Mouse (Mus musculus) CH12.LX (cell line): ENCODE results near the gene Rpl23. TPM values are rescaled to one million over a fixed set of nuclear protein-coding genes. Genes with fewer than 3 reads are reported as not detected.

Experiments
- DNase-seq: peaks from one replicate; pipeline ENCODE4 v3.0.0-alpha.2; 2013; ENCODE audit errors: extremely low read depth
- H3K27ac ChIP-seq: 2 replicates; pipeline ENCODE4 v1.5.1; 2012; ENCODE audit warnings: low read depth, mild to moderate bottlenecking, control low read depth, moderate library complexity; ENCODE audit not compliant: insufficient read depth
- H3K27me3 ChIP-seq: replicated peaks from 2 replicates; pipeline ENCODE3; 2012; ENCODE audit warnings: inconsistent platforms
- H3K36me3 ChIP-seq, 2 experiments: replicated peaks in 1 of 2; 2 replicates each; pipeline versions ENCODE3 to v1.6.1; 2012; ENCODE audit warnings: inconsistent platforms in 1 of 2, low read length in 1 of 2, mild to moderate bottlenecking in 1 of 2, mixed read lengths in 1 of 2, moderate library complexity in 1 of 2; ENCODE audit not compliant: control insufficient read depth in 1 of 2, insufficient read depth in 1 of 2
- H3K4me1 ChIP-seq, 2 experiments: 2 replicates each; pipeline ENCODE4 v1.6.1; 2012; ENCODE audit warnings: inconsistent platforms in 1 of 2, moderate library complexity in 1 of 2; ENCODE audit not compliant: insufficient read depth in 2 of 2, control insufficient read depth in 1 of 2
- H3K4me2 ChIP-seq: 2 replicates; pipeline ENCODE4 v1.6.1; 2012; ENCODE audit warnings: low read depth, mild to moderate bottlenecking, control low read depth; ENCODE audit not compliant: poor library complexity, insufficient read depth, severe bottlenecking
- H3K4me3 ChIP-seq, 3 experiments: fragments of 150-350 bp in 1 of 3; sonication (generic) in 1 of 3; replicated peaks in 1 of 3; 2 replicates each; pipeline versions ENCODE3 to v1.5.1; 2011 to 2012; ENCODE audit warnings: low read depth in 2 of 3, low read length in 2 of 3, mild to moderate bottlenecking in 2 of 3, moderate library complexity in 2 of 3, control low read depth in 1 of 3, improper control_type of control experiment in 1 of 3, inconsistent platforms in 1 of 3, mixed read lengths in 1 of 3; ENCODE audit not compliant: poor library complexity in 1 of 3
- H3K79me2 ChIP-seq: replicated peaks from 2 replicates; pipeline ENCODE4 v1.6.1; 2012; ENCODE audit warnings: mild to moderate bottlenecking, moderate library complexity; ENCODE audit not compliant: control insufficient read depth, poor library complexity, insufficient read depth, severe bottlenecking; ENCODE audit errors: extremely low read depth
- H3K9ac ChIP-seq: 2 replicates; pipeline ENCODE4 v1.6.1; 2012; ENCODE audit warnings: low read depth, mild to moderate bottlenecking, control low read depth, moderate library complexity; ENCODE audit not compliant: insufficient read depth
- H3K9me3 ChIP-seq: replicated peaks from 2 replicates; pipeline ENCODE3; 2012; ENCODE audit warnings: low read length, inconsistent platforms, mixed read lengths
- CHD1 ChIP-seq: IDR thresholded peaks from 2 replicates; pipeline ENCODE4 v1.6.1; 2012; ENCODE audit warnings: low read depth, low read length, improper control_type of control experiment, inconsistent platforms
- CHD2 ChIP-seq: IDR thresholded peaks from 2 replicates; pipeline ENCODE4 v1.6.1; 2011; ENCODE audit warnings: low read length, improper control_type of control experiment
- CTCF ChIP-seq, 2 experiments: IDR thresholded peaks in 1 of 2; conservative IDR thresholded peaks in 1 of 2; 2 replicates each; pipeline ENCODE4 v1.5.1; 2011 to 2012; ENCODE audit warnings: low read depth in 2 of 2, low read length in 2 of 2, improper control_type of control experiment in 1 of 2, inconsistent platforms in 1 of 2, mild to moderate bottlenecking in 1 of 2, moderate library complexity in 1 of 2
- E2F4 ChIP-seq: IDR thresholded peaks from 2 replicates; pipeline ENCODE4 v1.6.1; 2011; ENCODE audit warnings: low read depth, low read length, improper control_type of control experiment; ENCODE audit not compliant: insufficient replicate concordance
- ELF1 ChIP-seq: IDR thresholded peaks from 2 replicates; pipeline ENCODE4 v1.6.1; 2014; ENCODE audit warnings: low read depth, mild to moderate bottlenecking, inconsistent platforms, low read length, improper control_type of control experiment
- ETS1 ChIP-seq: conservative IDR thresholded peaks from 2 replicates; pipeline ENCODE4 v1.6.1; 2012; ENCODE audit warnings: low read depth, mild to moderate bottlenecking, inconsistent platforms, low read length, improper control_type of control experiment, moderate library complexity
- HCFC1 ChIP-seq: IDR thresholded peaks from 2 replicates; pipeline ENCODE4 v1.6.1; 2012; ENCODE audit warnings: low read depth, mild to moderate bottlenecking, inconsistent platforms, low read length, improper control_type of control experiment
- IRF4 ChIP-seq: IDR thresholded peaks from 2 replicates; pipeline ENCODE4 v1.6.1; 2014; ENCODE audit warnings: low read depth, mild to moderate bottlenecking, inconsistent platforms, low read length, improper control_type of control experiment
- JUND ChIP-seq: conservative IDR thresholded peaks from 2 replicates; pipeline ENCODE4 v1.6.1; 2011; ENCODE audit warnings: low read depth, low read length, improper control_type of control experiment
- KAT2A ChIP-seq: IDR thresholded peaks from 2 replicates; pipeline ENCODE4 v1.6.1; 2012; ENCODE audit warnings: low read length, improper control_type of control experiment, inconsistent platforms; ENCODE audit not compliant: insufficient replicate concordance
- MAFK ChIP-seq: IDR thresholded peaks from 2 replicates; pipeline ENCODE4 v1.6.1; 2011; ENCODE audit warnings: low read length, improper control_type of control experiment; ENCODE audit not compliant: insufficient replicate concordance
- MAX ChIP-seq: IDR thresholded peaks from 2 replicates; pipeline ENCODE4 v1.6.1; 2011; ENCODE audit warnings: low read length, improper control_type of control experiment
- MAZ ChIP-seq: IDR thresholded peaks from 2 replicates; pipeline ENCODE4 v1.6.1; 2012; ENCODE audit warnings: low read depth, mild to moderate bottlenecking, inconsistent platforms, low read length, improper control_type of control experiment, moderate library complexity
- MEF2A ChIP-seq: IDR thresholded peaks from 2 replicates; pipeline ENCODE4 v1.6.1; 2014; ENCODE audit warnings: low read depth, mild to moderate bottlenecking, inconsistent platforms, low read length, improper control_type of control experiment, borderline replicate concordance
- MXI1 ChIP-seq: IDR thresholded peaks from 2 replicates; pipeline ENCODE4 v1.6.1; 2011; ENCODE audit warnings: mild to moderate bottlenecking, low read depth, low read length, improper control_type of control experiment
- MYC ChIP-seq: IDR thresholded peaks from 2 replicates; pipeline ENCODE4 v1.6.1; 2011; ENCODE audit warnings: low read depth, mild to moderate bottlenecking, improper control_type of control experiment, low read length
- NELFE ChIP-seq: IDR thresholded peaks from 2 replicates; pipeline ENCODE4 v1.6.1; 2011; ENCODE audit warnings: low read depth, low read length, improper control_type of control experiment
- NRF1 ChIP-seq: IDR thresholded peaks from 2 replicates; pipeline ENCODE4 v1.6.1; 2014; ENCODE audit warnings: low read depth, mild to moderate bottlenecking, inconsistent platforms, low read length, improper control_type of control experiment, moderate library complexity
- PAX5 ChIP-seq: IDR thresholded peaks from 2 replicates; pipeline ENCODE4 v1.6.1; 2012; ENCODE audit warnings: low read length, inconsistent platforms, mixed read lengths
- POLR2A ChIP-seq: IDR thresholded peaks from 2 replicates; pipeline ENCODE4 v1.6.1; 2011; ENCODE audit warnings: low read depth, mild to moderate bottlenecking, improper control_type of control experiment, low read length
- POLR2AphosphoS2 ChIP-seq: IDR thresholded peaks from 2 replicates; pipeline ENCODE4 v1.6.1; 2011; ENCODE audit warnings: low read depth, low read length, improper control_type of control experiment
- RAD21 ChIP-seq: IDR thresholded peaks from 2 replicates; pipeline ENCODE4 v1.6.1; 2011; ENCODE audit warnings: low read depth, mild to moderate bottlenecking, low read length, improper control_type of control experiment, moderate library complexity
- RCOR1 ChIP-seq: conservative IDR thresholded peaks from 2 replicates; pipeline ENCODE4 v1.6.1; 2012; ENCODE audit warnings: low read depth, mild to moderate bottlenecking, inconsistent platforms, low read length, improper control_type of control experiment
- SIN3A ChIP-seq: IDR thresholded peaks from 2 replicates; pipeline ENCODE4 v1.6.1; 2012; ENCODE audit warnings: low read length, improper control_type of control experiment, inconsistent platforms
- SMC3 ChIP-seq: IDR thresholded peaks from 2 replicates; pipeline ENCODE4 v1.6.1; 2011; ENCODE audit warnings: low read depth, low read length, improper control_type of control experiment
- TBP ChIP-seq: conservative IDR thresholded peaks from 2 replicates; pipeline ENCODE4 v1.6.1; 2011; ENCODE audit warnings: low read depth, low read length, improper control_type of control experiment
- TCF12 ChIP-seq: IDR thresholded peaks from 2 replicates; pipeline ENCODE4 v1.6.1; 2014; ENCODE audit warnings: low read depth, mild to moderate bottlenecking, inconsistent platforms, low read length, improper control_type of control experiment
- USF1 ChIP-seq: IDR thresholded peaks from 2 replicates; pipeline ENCODE4 v1.6.1; 2014; ENCODE audit warnings: low read depth, mild to moderate bottlenecking, inconsistent platforms, low read length, improper control_type of control experiment
- ZC3H11A ChIP-seq: IDR thresholded peaks from 2 replicates; pipeline ENCODE4 v1.6.1; 2012; ENCODE audit warnings: low read depth, mild to moderate bottlenecking, inconsistent platforms, low read length, improper control_type of control experiment
- ZKSCAN1 ChIP-seq: IDR thresholded peaks from 2 replicates; pipeline ENCODE4 v1.6.1; 2012; ENCODE audit warnings: low read depth, inconsistent platforms, low read length, improper control_type of control experiment, borderline replicate concordance
- ZNF384 ChIP-seq: IDR thresholded peaks from 2 replicates; pipeline ENCODE4 v1.6.1; 2012; ENCODE audit warnings: low read depth, low read length, improper control_type of control experiment, inconsistent platforms
- dilution Hi-C: fragments of 300-500 bp; cut with MboI; formaldehyde crosslinking; loops from 2 replicates; pipeline ENCODE4 v1.14.3; 2020; ENCODE audit warnings: low sequenced_read_pairs; ENCODE audit not compliant: extremely low pct_unique_long_range_greater_than_20kb, extremely low pct_ligation_motif_present
- in situ Hi-C: fragments of 300-500 bp; cut with MboI; formaldehyde crosslinking; loops from 3 replicates; pipeline ENCODE4 v1.14.3; 2019; ENCODE audit warnings: low sequenced_read_pairs, low pct_ligation_motif_present, low pct_unique_long_range_greater_than_20kb, mixed read lengths
- polyA plus RNA-seq: library from polyadenylated mRNA; unstranded; fragments of >175 nt; gene quantifications from 2 replicates; pipeline ENCODE4 v1.2.1, GENCODE M21; 2012; ENCODE audit warnings: low read depth; ENCODE audit not compliant: insufficient read length
- total RNA-seq, 2 experiments: library from RNA; depleted of rRNA; stranded (reverse); fragments of 300-350 nt in 1 of 2; fragments of >200 nt in 1 of 2; gene quantifications; 2 replicates each; pipeline ENCODE4 v1.2.3; 2012 to 2014

The Rpl23 gene
- total and polyA plus RNA-seq, 3 experiments = 1,387 to 2,073 (median 1,878) TPM

DNA sequence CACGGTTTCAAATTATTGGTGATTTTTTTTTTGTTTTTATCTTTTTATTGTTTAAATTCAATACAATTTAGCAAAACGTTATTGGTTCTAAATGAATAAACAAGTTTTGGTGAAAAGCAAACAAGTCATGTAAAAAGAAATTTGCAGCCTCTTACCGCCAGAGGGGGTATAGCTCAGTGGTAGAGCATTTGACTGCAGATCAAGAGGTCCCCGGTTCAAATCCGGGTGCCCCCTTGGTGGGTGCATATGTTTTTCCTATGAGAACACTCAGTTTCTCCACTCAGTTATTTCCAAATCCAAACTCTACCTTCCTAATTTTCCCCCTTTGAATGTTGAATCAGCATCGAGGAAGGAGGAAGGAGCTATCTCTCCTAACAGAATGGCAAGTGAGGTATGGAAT is 14.7 kb upstream of the Rpl23 start (continued):
- no peak for TF ChIP-seq MAX
- peak in 1 of 2 experiments; percentile 42; a peak in 2 of 4 replicates for TF ChIP-seq CTCF (conservative IDR thresholded peaks at IDR 0.05 in 1 of 2, IDR thresholded peaks at IDR 0.05 in 1 of 2; ENCODE audit: low read depth in 2 of 2, low read length in 2 of 2)
- TF ChIP-seq MAZ = no peak
- peak; percentile 70 for TF ChIP-seq NRF1
- TF ChIP-seq SIN3A = no peak
- no peak for TF ChIP-seq TCF12
- peak; percentile 43; the same call in 1 of the 2 replicates for TF ChIP-seq HCFC1
- TF ChIP-seq E2F4 = peak; percentile 92
- no peak for TF ChIP-seq CHD2

DNA sequence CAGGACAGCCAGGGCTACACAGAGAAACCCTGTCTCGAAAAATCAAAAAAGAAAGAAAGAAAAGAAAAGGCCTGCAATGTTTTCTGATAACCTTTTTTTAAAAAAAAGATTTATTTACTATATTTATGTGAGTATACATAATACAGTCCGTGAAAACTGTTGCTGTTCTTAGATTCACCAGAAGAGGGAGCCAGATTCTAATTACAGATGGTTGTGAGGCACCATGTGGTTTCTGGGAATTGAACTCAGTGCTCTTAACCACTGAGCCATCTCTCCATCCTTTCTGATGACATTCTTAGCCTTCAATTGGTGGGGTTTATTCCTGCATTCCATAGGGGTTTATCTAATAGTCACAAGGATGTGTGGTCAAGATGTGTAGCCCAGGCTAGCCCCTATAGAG is 10.9 kb upstream of the Rpl23 start:
- no peaks in the 10 kb centered on the region for H3K36me3 ChIP-seq
- no peak for TF ChIP-seq ETS1
- TF ChIP-seq RCOR1 = no peak
- peak; percentile 27 for TF ChIP-seq USF1
- no peak for TF ChIP-seq SIN3A
- TF ChIP-seq ZC3H11A = 0 out of 2 replicates have a peak, but pooled peaks have one; percentile 16
- TF ChIP-seq MAFK = no peak
- TF ChIP-seq CHD2 = no peak
- no peak for TF ChIP-seq MXI1
- TF ChIP-seq MAZ = no peak
- no peak for TF ChIP-seq HCFC1
- peak; percentile 33; the same call in 1 of the 2 replicates for TF ChIP-seq ZNF384
- no peak for TF ChIP-seq ZKSCAN1
- TF ChIP-seq CTCF (conservative IDR thresholded peaks at IDR 0.05 in 1 of 2, IDR thresholded peaks at IDR 0.05 in 1 of 2; ENCODE audit: low read depth in 2 of 2, low read length in 2 of 2) = peak; percentile 85 to 90
- no peak for TF ChIP-seq MEF2A
- peak; percentile 99 for TF ChIP-seq MYC
- TF ChIP-seq IRF4 = no peak
- TF ChIP-seq MAX = peak; percentile 88
- TF ChIP-seq E2F4 = 0 out of 2 replicates have a peak, but pooled peaks have one; percentile 61
- no peak for TF ChIP-seq ELF1
- no peak for TF ChIP-seq PAX5
- TF ChIP-seq NRF1 = no peak
- 0 out of 2 replicates have a peak, but pooled peaks have one; percentile 19 for TF ChIP-seq JUND
- TF ChIP-seq TBP = 0 out of 2 replicates have a peak, but pooled peaks have one; percentile 22
- TF ChIP-seq KAT2A = no peak
- peak; percentile 79 for TF ChIP-seq SMC3
- TF ChIP-seq RAD21 = peak; percentile 85
- no peak for TF ChIP-seq TCF12
- peak; percentile 24; the same call in 1 of the 2 replicates for TF ChIP-seq NELFE
- no peak for TF ChIP-seq POLR2A
- TF ChIP-seq POLR2AphosphoS2 = no peak
- no peak for TF ChIP-seq CHD1
- no peak overlapping the region for H3K4me3 ChIP-seq
- H3K4me1 ChIP-seq = peaks cover 5 to 33% of the 10 kb centered on the region in 2 experiments; a peak in 3 of 4 replicates
- dilution Hi-C loops = no loop called here
- no peak overlapping the region for H3K9ac ChIP-seq
- peak; percentile 86 for DNase-seq
- no peaks in the 10 kb centered on the region for H3K79me2 ChIP-seq
- H3K27ac ChIP-seq = no peak overlapping the region
- H3K4me2 ChIP-seq = peak overlapping the region; percentile 25; the same call in 1 of the 2 replicates
- in situ Hi-C loops = no loop called here
- H3K9me3 ChIP-seq = no peaks in the 10 kb centered on the region
- H3K27me3 ChIP-seq = peaks cover 5% of the 10 kb centered on the region
